Mouse (Mus musculus) forebrain, embryonic 12.5 days (tissue): ENCODE data around the gene Zic4. TPM values are rescaled to one million over a fixed set of nuclear protein-coding genes. Genes with fewer than 3 reads are reported as not detected.

Source experiments
- ATAC-seq: fragments of 200-750 bp; cut with Nextera tagmentation; 2 replicates; pipeline ENCODE4 v1.8.0; 2017; ENCODE audit warnings: moderate TSS enrichment; ENCODE audit not compliant: low FRiP score
- H3K27ac ChIP-seq: fragments of 300-500 bp; sonication (generic); 2 replicates; pipeline ENCODE4 v1.5.1; 2016; ENCODE audit warnings: mild to moderate bottlenecking
- H3K27me3 ChIP-seq: fragments of 300-500 bp; sonication (generic); 2 replicates; pipeline ENCODE4 v1.6.1; 2016; ENCODE audit warnings: mild to moderate bottlenecking
- H3K36me3 ChIP-seq: fragments of 300-500 bp; sonication (generic); replicated peaks from 2 replicates; pipeline ENCODE4 v1.6.1; 2016; ENCODE audit warnings: mild to moderate bottlenecking
- H3K4me1 ChIP-seq: fragments of 300-500 bp; sonication (generic); 2 replicates; pipeline ENCODE4 v1.6.1; 2016
- H3K4me2 ChIP-seq: fragments of 300-500 bp; sonication (generic); 2 replicates; pipeline ENCODE4 v1.6.1; 2016; ENCODE audit warnings: mild to moderate bottlenecking, moderate library complexity
- H3K4me3 ChIP-seq: fragments of 300-500 bp; sonication (generic); replicated peaks from 2 replicates; pipeline ENCODE4 v1.5.1; 2016; ENCODE audit warnings: mild to moderate bottlenecking
- H3K9ac ChIP-seq: fragments of 300-500 bp; sonication (generic); 2 replicates; pipeline ENCODE4 v1.6.1; 2016; ENCODE audit warnings: mild to moderate bottlenecking
- H3K9me3 ChIP-seq: fragments of 300-500 bp; sonication (generic); 2 replicates; pipeline ENCODE4 v1.6.1; 2016
- WGBS: fragments of 180-500 bp; shearing (Covaris S2); methylation state at CpG from one replicate; pipeline ENCODE4 v1.1.7; 2016; 5-methylcytosine and 5-hydroxymethylcytosine counted together
- polyA plus RNA-seq: library from polyadenylated mRNA; unstranded; fragments of >200 nt; fragmentation: Nextera tagmentation; extraction: Ambion mirVana; gene quantifications from 2 replicates; pipeline ENCODE4 v1.2.1, GENCODE M21; 2016

The Zic4 gene
- polyA plus RNA-seq, 1 experiment from 2014 or later, result 56.4 TPM

GRCm38 (mm10) chr9:91355629-91356352 lies 6.4 kb upstream of the Zic4 start:
- Histone ChIP-seq H3K4me3 (peak overlapping the region; percentile 34), H3K4me1 (peaks cover 30% of the 10 kb centered on the region), H3K9me3 (no peaks in the 10 kb centered on the region), H3K4me2 (peak overlapping the region; percentile 55), H3K36me3 (no peaks in the 10 kb centered on the region), H3K9ac (peak overlapping the region; percentile 64), H3K27me3 (peaks cover 52% of the 10 kb centered on the region), H3K27ac (peak overlapping the region; percentile 89)
- peak; percentile 86 for ATAC-seq
- WGBS, result under 1% methylated on average over 35 of the region's 35 CpGs

DNA sequence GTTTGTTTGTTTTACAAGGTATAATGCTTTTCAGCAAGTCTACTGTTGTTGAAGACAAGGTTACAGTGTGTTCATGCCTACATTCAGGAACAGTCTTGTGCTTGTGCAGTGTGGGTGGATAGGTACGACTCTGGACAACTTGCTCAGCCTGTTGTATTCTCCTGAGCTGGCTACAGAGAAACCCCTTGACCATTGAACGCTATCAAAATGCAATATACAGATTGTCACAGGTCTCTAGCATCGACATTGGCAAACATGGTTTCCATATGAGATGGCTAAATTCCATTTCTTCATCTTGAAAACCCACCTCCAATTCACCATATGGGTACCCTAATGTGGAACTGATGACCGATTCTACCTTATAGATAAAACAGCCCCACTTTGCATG lies 5.9 kb upstream of the Zic4 start:
- Histone ChIP-seq H3K27ac (peak overlapping the region; percentile 89), H3K4me3 (no peak overlapping the region), H3K36me3 (no peaks in the 10 kb centered on the region), H3K9ac (no peak overlapping the region), H3K27me3 (peaks cover 50% of the 10 kb centered on the region), H3K4me1 (peaks cover 26% of the 10 kb centered on the region), H3K9me3 (no peaks in the 10 kb centered on the region), H3K4me2 (peak overlapping the region; percentile 55)
- no peak for ATAC-seq
- 14% methylated on average over 4 of the region's 4 CpGs for WGBS

DNA sequence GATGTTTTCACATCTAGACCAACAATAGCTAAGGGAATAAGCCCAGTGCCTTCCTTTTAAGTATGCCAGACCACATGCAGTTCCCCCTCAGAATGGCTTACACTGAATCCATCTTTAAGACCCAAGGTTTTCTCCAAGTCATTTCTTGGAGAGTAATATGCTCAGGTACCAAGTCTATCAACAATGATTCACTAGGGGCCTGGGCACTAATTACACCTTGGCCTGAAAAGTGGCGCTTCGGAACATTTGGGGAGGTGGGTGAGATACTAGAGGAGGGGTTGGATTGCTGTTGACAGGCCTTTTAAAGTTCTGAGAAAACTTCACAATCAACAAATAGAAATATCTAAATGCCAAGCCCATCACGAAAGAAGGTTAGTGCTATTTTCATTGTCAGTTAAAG lies 4.9 kb upstream of the Zic4 start:
- no peak overlapping the region for H3K9ac ChIP-seq
- H3K27me3 ChIP-seq, result peaks cover 46% of the 10 kb centered on the region
- H3K36me3 ChIP-seq, result peaks cover 5% of the 10 kb centered on the region; the same call in 1 of the 2 replicates
- WGBS, result 13% methylated on average over 3 of the region's 3 CpGs
- H3K27ac ChIP-seq, result peak overlapping the region; percentile 69
- peaks cover 32% of the 10 kb centered on the region for H3K4me1 ChIP-seq
- H3K9me3 ChIP-seq, result no peaks in the 10 kb centered on the region
- no peak overlapping the region for H3K4me3 ChIP-seq
- no peak for ATAC-seq
- H3K4me2 ChIP-seq, result peak overlapping the region; percentile 37

DNA sequence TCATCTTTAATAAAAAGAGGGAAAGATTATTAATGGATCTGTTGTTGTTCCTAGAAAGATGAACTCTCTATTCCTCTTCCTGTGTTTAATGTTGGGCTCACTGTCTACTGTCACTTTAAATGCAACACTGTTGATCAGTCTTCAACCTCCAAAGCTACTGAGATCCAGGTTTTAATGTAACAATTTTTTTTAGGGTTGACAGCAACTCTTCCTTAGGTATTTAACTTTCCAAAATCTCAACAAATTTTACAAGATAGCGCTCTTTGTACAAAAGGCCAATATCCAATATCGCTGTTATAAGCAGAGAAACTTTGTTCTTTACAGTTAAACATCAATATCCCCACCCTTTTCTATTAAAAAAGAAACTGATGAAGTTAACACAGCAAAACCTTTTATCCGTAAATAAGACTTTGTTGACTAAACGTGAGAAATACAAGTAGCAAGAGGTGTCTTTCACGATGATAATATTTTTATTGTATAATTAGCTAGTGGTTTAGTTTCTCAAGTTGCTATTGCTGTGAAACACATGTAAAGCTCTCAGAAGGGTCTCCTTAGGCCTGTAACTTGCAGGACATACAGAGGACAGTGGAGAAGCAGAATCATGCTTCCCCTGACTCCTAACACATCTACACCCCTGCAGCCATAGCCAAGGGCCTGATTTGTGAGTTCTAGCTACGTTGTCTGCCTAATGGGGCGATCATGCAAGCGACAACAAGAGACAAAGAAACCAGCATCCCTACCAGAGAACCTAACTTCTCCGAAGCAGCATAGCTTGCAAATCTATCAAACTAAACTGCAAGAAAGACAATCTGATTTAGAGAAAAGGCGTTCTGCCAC lies 3.1 kb upstream of the Zic4 start:
- no peak for ATAC-seq
- 17% methylated on average over 10 of the region's 10 CpGs for WGBS
- Histone ChIP-seq H3K4me1 (peaks cover 24% of the 10 kb centered on the region), H3K9me3 (no peaks in the 10 kb centered on the region), H3K9ac (peak overlapping the region; percentile 59), H3K4me2 (peak overlapping the region; percentile 53), H3K4me3 (peak overlapping the region; percentile 36), H3K36me3 (peaks cover 10% of the 10 kb centered on the region; the same call in 1 of the 2 replicates), H3K27me3 (peaks cover 40% of the 10 kb centered on the region), H3K27ac (peak overlapping the region; percentile 77)

- peak overlapping the region; percentile 58 for H3K4me2 ChIP-seq
- H3K4me1 ChIP-seq, result peaks cover 16% of the 10 kb centered on the region
- no peak for ATAC-seq
- 9% methylated on average over 21 of the region's 21 CpGs for WGBS
- peak overlapping the region; percentile 97; the same call in 1 of the 2 replicates for H3K27ac ChIP-seq
- peak overlapping the region; percentile 79 for H3K4me3 ChIP-seq
- H3K9ac ChIP-seq, result peak overlapping the region; percentile 94
- peaks cover 36% of the 10 kb centered on the region for H3K27me3 ChIP-seq
- no peaks in the 10 kb centered on the region for H3K9me3 ChIP-seq
- H3K36me3 ChIP-seq, result peaks cover 15% of the 10 kb centered on the region
These were observed 1.8 kb upstream of the Zic4 start for GRCm38 (mm10) chr9:91360151-91361032.

DNA sequence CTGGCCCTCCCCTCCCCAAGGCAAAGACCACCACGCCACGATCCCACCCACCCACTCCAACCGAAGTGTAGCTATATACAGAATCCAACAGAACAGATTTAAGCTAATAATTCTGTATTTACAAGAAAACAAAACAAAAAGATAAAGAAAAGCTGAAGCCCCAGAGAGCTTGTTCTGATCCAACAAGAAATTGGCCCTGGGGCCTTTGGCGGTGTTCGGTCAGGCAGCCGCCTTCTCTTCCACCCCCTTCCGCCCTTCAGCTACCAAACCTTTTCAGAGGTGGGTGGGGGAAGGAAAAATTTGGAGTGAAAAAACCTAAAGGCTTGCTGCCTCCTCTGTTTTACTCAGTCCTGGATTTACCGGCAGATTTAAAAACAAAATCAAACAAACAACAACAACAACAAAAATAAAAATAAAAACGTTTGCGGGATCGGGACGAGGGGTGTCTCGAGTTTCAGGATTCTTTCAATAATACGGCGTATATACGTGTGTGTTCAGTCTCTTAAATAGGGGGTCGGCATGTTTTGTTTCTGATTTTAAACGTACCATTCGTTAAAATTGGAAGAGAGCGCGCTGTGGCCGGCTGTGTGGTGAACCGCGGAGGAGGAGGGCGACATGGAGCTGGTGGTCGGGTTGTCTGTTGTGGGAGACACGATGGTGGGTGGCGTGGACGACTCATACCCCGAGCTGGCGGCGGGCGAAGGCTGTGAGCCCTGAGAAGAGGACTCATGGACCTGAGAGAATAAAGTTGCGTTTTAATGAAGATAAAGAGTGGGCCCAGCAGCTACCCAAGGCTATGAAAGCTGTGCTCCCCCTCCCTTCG lies 969 bp upstream of the Zic4 start:
- 2% methylated on average over 35 of the region's 35 CpGs for WGBS
- ATAC-seq, result peak; percentile 6; the same call in 1 of the 2 replicates
- Histone ChIP-seq H3K27ac (peak overlapping the region; percentile 97), H3K4me3 (peak overlapping the region; percentile 79), H3K27me3 (peaks cover 38% of the 10 kb centered on the region), H3K9me3 (no peaks in the 10 kb centered on the region), H3K36me3 (peaks cover 15% of the 10 kb centered on the region), H3K4me1 (peaks cover 14% of the 10 kb centered on the region), H3K4me2 (peak overlapping the region; percentile 58), H3K9ac (peak overlapping the region; percentile 94)

DNA sequence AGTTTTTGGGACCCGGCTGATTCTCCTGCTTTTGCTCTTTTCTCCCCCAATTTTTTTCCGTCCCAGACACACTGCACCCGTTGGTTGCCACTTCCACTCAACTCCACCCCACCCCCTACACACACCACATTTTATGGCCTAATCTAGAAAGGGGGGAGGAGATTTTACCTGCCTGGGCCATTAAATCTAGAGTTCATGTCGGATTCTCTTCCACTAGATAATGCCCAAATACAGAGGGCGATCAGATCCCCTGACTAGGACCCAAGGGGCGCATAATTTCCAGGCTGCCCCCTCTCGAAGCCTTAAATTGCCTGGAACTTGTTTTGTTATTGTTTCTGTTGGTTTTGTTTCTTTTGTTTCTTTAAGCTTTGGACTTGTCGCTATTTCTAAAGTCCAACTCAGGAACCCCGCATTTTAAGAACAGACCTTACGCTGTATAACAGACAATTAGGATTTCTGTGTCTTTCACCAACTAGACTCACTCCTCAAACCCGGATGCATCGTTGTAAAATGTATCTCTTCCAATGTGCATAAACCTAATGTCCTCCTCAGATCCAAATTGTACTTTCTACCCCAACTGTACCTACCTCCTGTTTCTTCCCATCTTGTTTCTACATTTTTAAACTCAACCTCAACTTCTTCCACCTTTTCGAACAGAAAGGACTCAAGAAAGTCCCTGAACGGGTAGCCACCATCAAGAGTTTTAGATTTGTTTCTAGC lies 958 bp downstream of the Zic4 start:
- Histone ChIP-seq H3K4me1 (peaks cover 10% of the 10 kb centered on the region), H3K27ac (peak overlapping the region; percentile 97), H3K27me3 (peaks cover 42% of the 10 kb centered on the region), H3K36me3 (peaks cover 15% of the 10 kb centered on the region), H3K4me3 (peak overlapping the region; percentile 79), H3K9ac (peak overlapping the region; percentile 94), H3K9me3 (no peaks in the 10 kb centered on the region), H3K4me2 (peak overlapping the region; percentile 58)
- WGBS, result 2% methylated on average over 14 of the region's 14 CpGs
- no peak for ATAC-seq

DNA sequence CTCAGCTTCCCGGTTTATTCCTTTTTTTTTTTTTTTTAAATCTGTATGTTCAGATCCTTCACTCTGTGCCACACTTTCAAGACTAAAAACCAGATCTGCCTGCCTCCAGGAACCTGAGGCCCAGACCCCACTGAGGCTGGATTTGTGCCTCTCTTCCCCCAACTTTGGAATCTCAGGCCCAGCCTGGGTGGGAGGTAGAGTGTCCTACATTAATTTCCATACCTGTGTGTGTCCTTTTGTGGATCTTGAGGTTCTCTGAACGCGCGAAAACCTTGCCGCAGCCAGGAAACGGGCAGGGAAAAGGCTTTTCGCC lies 1.6 kb downstream of the Zic4 start:
- peak overlapping the region; percentile 94 for H3K9ac ChIP-seq
- H3K9me3 ChIP-seq, result no peaks in the 10 kb centered on the region
- H3K36me3 ChIP-seq, result peaks cover 15% of the 10 kb centered on the region
- ATAC-seq, result no peak
- H3K4me3 ChIP-seq, result peak overlapping the region; percentile 79
- peak overlapping the region; percentile 97 for H3K27ac ChIP-seq
- H3K4me1 ChIP-seq, result peaks cover 10% of the 10 kb centered on the region
- peak overlapping the region; percentile 58 for H3K4me2 ChIP-seq
- H3K27me3 ChIP-seq, result peaks cover 48% of the 10 kb centered on the region
- WGBS, result 0% methylated on average over 7 of the region's 7 CpGs

- H3K27ac ChIP-seq, result peak overlapping the region; percentile 97
- no peak; the same call in 1 of the 2 replicates for ATAC-seq
- peaks cover 51% of the 10 kb centered on the region for H3K27me3 ChIP-seq
- peak overlapping the region; percentile 79 for H3K4me3 ChIP-seq
- no peaks in the 10 kb centered on the region for H3K9me3 ChIP-seq
- peaks cover 15% of the 10 kb centered on the region for H3K36me3 ChIP-seq
- WGBS, result under 1% methylated on average over 77 of the region's 77 CpGs
- peaks cover 13% of the 10 kb centered on the region for H3K4me1 ChIP-seq
- H3K4me2 ChIP-seq, result peak overlapping the region; percentile 58
- H3K9ac ChIP-seq, result peak overlapping the region; percentile 94
These were observed 2.1 kb downstream of the Zic4 start for GRCm38 (mm10) chr9:91364127-91364970.

DNA sequence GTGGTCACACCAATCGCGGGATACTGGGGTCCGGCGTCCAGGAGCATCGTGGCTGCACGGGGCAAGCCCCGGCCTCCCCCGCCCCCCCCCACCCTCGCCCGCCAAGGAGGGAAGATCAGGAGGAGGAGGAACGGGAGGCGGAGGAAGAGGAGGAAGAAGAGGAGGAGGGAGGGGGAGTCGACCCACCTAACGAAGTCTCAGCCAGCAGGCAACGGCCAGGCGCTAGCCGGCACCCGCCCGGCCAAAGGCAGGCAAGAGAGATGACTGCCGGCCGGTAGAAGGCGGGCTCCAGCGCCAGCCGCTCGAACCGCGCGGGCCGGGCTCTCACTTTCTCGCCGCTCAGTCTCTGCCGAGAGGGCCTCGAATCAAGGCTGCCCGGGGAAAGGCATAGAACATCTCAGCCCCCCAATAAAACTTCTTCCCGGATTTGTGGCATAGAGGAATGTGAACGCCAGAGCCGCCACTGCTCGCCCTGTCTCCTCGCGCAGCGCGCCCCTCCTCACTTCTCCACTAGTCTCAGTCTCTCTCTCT lies 2.8 kb downstream of the Zic4 start:
- Histone ChIP-seq H3K4me2 (peak overlapping the region; percentile 58), H3K27ac (peak overlapping the region; percentile 97), H3K4me1 (peaks cover 13% of the 10 kb centered on the region), H3K4me3 (peak overlapping the region; percentile 79), H3K36me3 (peaks cover 15% of the 10 kb centered on the region), H3K9me3 (no peaks in the 10 kb centered on the region), H3K9ac (peak overlapping the region; percentile 94), H3K27me3 (peaks cover 57% of the 10 kb centered on the region)
- 0% methylated on average over 40 of the region's 42 CpGs for WGBS
- peak; percentile 37 for ATAC-seq
